Mouse (Mus musculus) forebrain, embryonic 12.5 days (tissue): ENCODE measurements at regions not wholly inside any gene's neighbourhood (a gene's known extent, or its start where the extent isn't known, plus 50 kb on each side); places are given as distances from the start of the nearest gene placed in this dataset.

Experiments used
- ATAC-seq: fragments of 200-750 bp; cut with Nextera tagmentation; 2 replicates; pipeline ENCODE4 v1.8.0; 2017; ENCODE audit warnings: moderate TSS enrichment; ENCODE audit not compliant: low FRiP score
- H3K27ac ChIP-seq: fragments of 300-500 bp; sonication (generic); 2 replicates; pipeline ENCODE4 v1.5.1; 2016; ENCODE audit warnings: mild to moderate bottlenecking
- H3K27me3 ChIP-seq: fragments of 300-500 bp; sonication (generic); 2 replicates; pipeline ENCODE4 v1.6.1; 2016; ENCODE audit warnings: mild to moderate bottlenecking
- H3K36me3 ChIP-seq: fragments of 300-500 bp; sonication (generic); replicated peaks from 2 replicates; pipeline ENCODE4 v1.6.1; 2016; ENCODE audit warnings: mild to moderate bottlenecking
- H3K4me1 ChIP-seq: fragments of 300-500 bp; sonication (generic); 2 replicates; pipeline ENCODE4 v1.6.1; 2016
- H3K4me2 ChIP-seq: fragments of 300-500 bp; sonication (generic); 2 replicates; pipeline ENCODE4 v1.6.1; 2016; ENCODE audit warnings: mild to moderate bottlenecking, moderate library complexity
- H3K4me3 ChIP-seq: fragments of 300-500 bp; sonication (generic); replicated peaks from 2 replicates; pipeline ENCODE4 v1.5.1; 2016; ENCODE audit warnings: mild to moderate bottlenecking
- H3K9ac ChIP-seq: fragments of 300-500 bp; sonication (generic); 2 replicates; pipeline ENCODE4 v1.6.1; 2016; ENCODE audit warnings: mild to moderate bottlenecking
- H3K9me3 ChIP-seq: fragments of 300-500 bp; sonication (generic); 2 replicates; pipeline ENCODE4 v1.6.1; 2016
- WGBS: fragments of 180-500 bp; shearing (Covaris S2); methylation state at CpG from one replicate; pipeline ENCODE4 v1.1.7; 2016; 5-methylcytosine and 5-hydroxymethylcytosine counted together

DNA sequence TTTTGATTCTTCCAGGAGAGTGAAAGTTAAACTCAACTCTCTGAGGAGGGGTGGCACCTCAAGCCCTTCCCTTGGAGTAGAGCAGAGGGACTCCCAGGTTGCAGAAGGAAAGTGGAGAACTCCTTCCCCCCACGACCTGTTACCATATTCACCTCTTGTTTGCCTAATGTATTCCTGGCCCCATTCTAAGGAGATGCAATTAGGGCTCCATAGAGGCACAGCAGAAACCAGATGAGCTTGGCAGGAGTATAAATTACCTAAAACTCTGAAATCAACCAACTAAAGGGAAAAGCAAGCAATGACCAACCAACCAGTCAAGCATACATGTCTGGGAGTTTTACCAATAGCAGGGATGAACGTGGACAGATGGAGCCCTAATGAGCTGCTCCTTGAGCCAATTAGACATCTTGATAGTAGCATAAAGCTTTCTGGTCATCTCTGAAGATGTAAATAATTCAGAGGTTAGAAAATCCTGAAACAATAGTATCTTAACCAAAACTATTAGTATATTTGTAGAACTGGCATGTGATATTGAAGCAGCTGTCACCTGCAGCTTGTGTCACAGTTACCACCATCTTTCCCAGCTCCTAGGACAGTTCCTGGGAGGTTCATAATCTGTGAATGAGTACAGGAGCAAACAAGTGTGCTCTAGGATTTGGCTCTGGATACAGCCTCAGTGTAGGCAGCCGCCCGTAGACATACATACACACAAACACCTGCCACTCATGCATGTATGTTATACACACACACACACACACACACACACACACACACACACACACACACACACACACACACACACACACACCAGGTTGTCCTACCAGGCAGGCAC is 145.7 kb upstream of the 4930535I16Rik start:
- no peaks in the 10 kb centered on the region for H3K4me1 ChIP-seq
- no peaks in the 10 kb centered on the region for H3K36me3 ChIP-seq
- WGBS, result 73% methylated on average over 4 of the region's 4 CpGs
- no peak overlapping the region for H3K4me2 ChIP-seq
- H3K9me3 ChIP-seq, result no peaks in the 10 kb centered on the region
- no peaks in the 10 kb centered on the region for H3K27me3 ChIP-seq
- H3K27ac ChIP-seq, result no peak overlapping the region
- no peak for ATAC-seq
- no peak overlapping the region for H3K9ac ChIP-seq
- no peak overlapping the region for H3K4me3 ChIP-seq

DNA sequence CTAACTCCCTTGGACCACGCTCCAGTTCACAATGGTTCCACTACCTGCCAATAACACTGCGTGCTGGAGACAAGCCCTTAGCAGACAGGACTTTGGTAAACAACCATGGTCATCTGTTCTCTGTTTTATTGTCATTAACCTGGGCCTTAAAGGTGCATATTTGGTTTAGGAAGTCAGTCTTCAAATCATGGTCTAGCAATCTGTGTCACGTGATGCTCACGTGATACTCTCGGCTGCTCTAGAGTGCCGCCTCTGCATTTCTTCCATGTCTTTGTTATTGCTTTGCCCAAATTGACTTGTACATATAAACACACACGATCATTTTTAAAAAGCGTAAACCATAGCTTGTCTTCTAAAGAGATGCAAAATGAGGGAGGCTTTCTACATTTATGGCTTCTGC is 139.8 kb upstream of the 4930535I16Rik start:
- WGBS, result 95% methylated on average over 8 of the region's 8 CpGs
- no peak for ATAC-seq
- H3K36me3 ChIP-seq, result no peaks in the 10 kb centered on the region

GRCm38 (mm10) chr4:124054240-124054760 is 136.5 kb upstream of the 4930535I16Rik start:
- Histone ChIP-seq H3K4me1 (0 out of 2 replicates have a peak, but pooled peaks cover under 1% of the 10 kb centered on the region), H3K4me2 (no peak overlapping the region), H3K4me3 (no peak overlapping the region), H3K9ac (no peak overlapping the region), H3K9me3 (no peaks in the 10 kb centered on the region), H3K36me3 (no peaks in the 10 kb centered on the region), H3K27ac (no peak overlapping the region), H3K27me3 (no peaks in the 10 kb centered on the region)
- 93% methylated on average over 1 of the region's 1 CpGs for WGBS
- no peak for ATAC-seq

More for the DNA sequence above, 139.8 kb upstream of the 4930535I16Rik start:
- H3K9ac ChIP-seq, result no peak overlapping the region
- H3K4me1 ChIP-seq, result no peaks in the 10 kb centered on the region
- no peak overlapping the region for H3K4me3 ChIP-seq
- no peak overlapping the region for H3K27ac ChIP-seq
- H3K4me2 ChIP-seq, result no peak overlapping the region
- no peaks in the 10 kb centered on the region for H3K9me3 ChIP-seq
- no peaks in the 10 kb centered on the region for H3K27me3 ChIP-seq

- H3K27ac ChIP-seq, result no peak overlapping the region
- H3K4me3 ChIP-seq, result no peak overlapping the region
- ATAC-seq, result no peak
- H3K4me2 ChIP-seq, result no peak overlapping the region
- H3K9me3 ChIP-seq, result no peaks in the 10 kb centered on the region
- 89% methylated on average over 2 of the region's 2 CpGs for WGBS
- H3K9ac ChIP-seq, result no peak overlapping the region
- H3K4me1 ChIP-seq, result peaks cover 7% of the 10 kb centered on the region
- no peaks in the 10 kb centered on the region for H3K27me3 ChIP-seq
- no peaks in the 10 kb centered on the region for H3K36me3 ChIP-seq
Measured at GRCm38 (mm10) chr4:124053340-124054038, 135.7 kb upstream of the 4930535I16Rik start.

DNA sequence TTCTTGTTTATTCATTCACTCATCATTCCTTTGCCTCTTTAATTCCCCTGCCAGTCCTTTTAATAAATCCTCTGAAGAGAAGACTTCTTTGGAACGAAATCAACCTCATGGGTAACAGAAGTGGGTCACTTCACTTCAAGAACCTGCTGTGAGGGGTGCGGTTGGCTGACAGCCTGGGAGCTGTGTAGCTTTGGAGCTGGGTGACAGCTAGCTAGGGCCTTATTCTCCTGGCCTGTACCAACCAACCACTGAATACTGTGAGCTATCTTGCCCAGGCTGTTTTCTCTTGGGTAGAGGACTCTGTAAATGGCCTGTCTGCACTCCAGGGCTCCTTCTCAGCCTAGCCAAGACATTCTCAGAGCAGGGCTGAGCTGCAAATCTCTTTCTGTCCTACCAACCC is 134.6 kb upstream of the 4930535I16Rik start:
- Histone ChIP-seq H3K4me3 (no peak overlapping the region), H3K4me1 (peaks cover 17% of the 10 kb centered on the region), H3K4me2 (no peak overlapping the region), H3K36me3 (no peaks in the 10 kb centered on the region), H3K27me3 (no peaks in the 10 kb centered on the region), H3K27ac (no peak overlapping the region), H3K9me3 (no peaks in the 10 kb centered on the region), H3K9ac (no peak overlapping the region)
- no peak for ATAC-seq
- 77% methylated on average over 2 of the region's 2 CpGs for WGBS

GRCm38 (mm10) chr4:124048348-124048831 is 130.6 kb upstream of the 4930535I16Rik start:
- peak overlapping the region; percentile 68 for H3K27ac ChIP-seq
- H3K4me1 ChIP-seq, result peaks cover 17% of the 10 kb centered on the region
- no peak overlapping the region for H3K9ac ChIP-seq
- no peaks in the 10 kb centered on the region for H3K27me3 ChIP-seq
- WGBS, result 11% methylated on average over 12 of the region's 12 CpGs
- H3K4me2 ChIP-seq, result no peak overlapping the region
- H3K36me3 ChIP-seq, result no peaks in the 10 kb centered on the region
- ATAC-seq, result peak; percentile 91
- H3K9me3 ChIP-seq, result no peaks in the 10 kb centered on the region
- H3K4me3 ChIP-seq, result no peak overlapping the region

GRCm38 (mm10) chr4:124047898-124048297 is 130.1 kb upstream of the 4930535I16Rik start:
- Histone ChIP-seq H3K4me1 (peaks cover 17% of the 10 kb centered on the region), H3K9me3 (no peaks in the 10 kb centered on the region), H3K9ac (no peak overlapping the region), H3K4me2 (no peak overlapping the region), H3K4me3 (no peak overlapping the region), H3K27me3 (no peaks in the 10 kb centered on the region), H3K36me3 (no peaks in the 10 kb centered on the region), H3K27ac (peak overlapping the region; percentile 68)
- peak; percentile 31; the same call in 1 of the 2 replicates for ATAC-seq
- 62% methylated on average over 3 of the region's 3 CpGs for WGBS

DNA sequence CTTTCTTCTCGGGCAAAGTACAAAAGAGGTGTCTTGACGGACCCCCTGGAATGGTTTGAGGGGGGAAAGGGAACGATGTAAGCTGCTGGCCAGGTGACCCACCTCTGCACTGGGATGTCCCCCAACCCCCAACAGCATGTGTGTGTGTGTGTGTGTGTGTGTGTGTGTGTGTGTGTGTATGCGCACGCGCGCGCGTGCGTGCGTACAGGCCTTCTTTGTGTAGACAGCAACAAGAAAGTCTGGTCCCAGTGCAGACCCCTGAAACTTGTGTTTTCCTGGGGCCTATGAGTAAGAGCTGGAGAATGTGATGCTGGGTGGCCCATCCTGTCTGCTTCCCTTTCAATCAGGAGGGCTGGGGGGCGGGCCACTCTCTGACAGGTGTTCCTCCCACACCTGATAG is 118.7 kb upstream of the 4930535I16Rik start:
- H3K9ac ChIP-seq, result no peak overlapping the region
- peak overlapping the region; percentile 95 for H3K27ac ChIP-seq
- peak overlapping the region; percentile 11; the same call in 1 of the 2 replicates for H3K4me2 ChIP-seq
- no peaks in the 10 kb centered on the region for H3K9me3 ChIP-seq
- H3K27me3 ChIP-seq, result peaks cover 30% of the 10 kb centered on the region
- peaks cover 57% of the 10 kb centered on the region for H3K4me1 ChIP-seq
- H3K36me3 ChIP-seq, result no peaks in the 10 kb centered on the region
- WGBS, result 29% methylated on average over 12 of the region's 12 CpGs
- H3K4me3 ChIP-seq, result no peak overlapping the region
- ATAC-seq, result peak; percentile 17

GRCm38 (mm10) chr4:124035657-124036061 is 117.8 kb upstream of the 4930535I16Rik start:
- under 1% methylated on average over 10 of the region's 10 CpGs for WGBS
- H3K4me1 ChIP-seq, result peaks cover 57% of the 10 kb centered on the region
- no peaks in the 10 kb centered on the region for H3K9me3 ChIP-seq
- H3K4me2 ChIP-seq, result peak overlapping the region; percentile 46
- H3K27me3 ChIP-seq, result peaks cover 36% of the 10 kb centered on the region
- H3K4me3 ChIP-seq, result 0 out of 2 replicates have a peak overlapping the region, but pooled peaks have one; percentile 0
- ATAC-seq, result peak; percentile 66
- 0 out of 2 replicates have a peak overlapping the region, but pooled peaks have one; percentile 26 for H3K9ac ChIP-seq
- peak overlapping the region; percentile 95 for H3K27ac ChIP-seq
- no peaks in the 10 kb centered on the region for H3K36me3 ChIP-seq

DNA sequence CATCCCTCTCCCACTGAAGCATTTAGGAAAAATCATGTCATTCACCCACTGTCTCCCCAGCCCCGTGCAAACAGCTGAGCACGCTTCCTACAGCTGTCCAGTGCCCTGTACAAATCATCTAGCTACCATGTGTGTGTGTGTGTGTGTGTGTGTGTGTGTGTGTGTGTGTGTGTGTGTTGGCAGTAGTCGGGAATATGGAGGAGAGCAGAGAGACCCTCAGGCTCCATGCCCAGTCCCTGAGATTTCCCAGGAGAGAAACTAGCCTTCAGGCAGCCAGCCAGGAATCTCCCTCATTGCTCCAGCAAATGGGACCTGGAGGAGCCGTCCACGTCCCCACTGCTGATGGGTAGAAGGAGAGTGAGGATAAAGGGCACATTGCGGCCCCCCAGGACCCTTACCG is 117.4 kb upstream of the 4930535I16Rik start:
- H3K9ac ChIP-seq, result 0 out of 2 replicates have a peak overlapping the region, but pooled peaks have one; percentile 26
- 6% methylated on average over 7 of the region's 7 CpGs for whole genome bisulfite sequencing

GRCm38 (mm10) chr4:124028061-124028460 is 110.2 kb upstream of the 4930535I16Rik start:
- Histone ChIP-seq H3K27ac (no peak overlapping the region), H3K4me3 (no peak overlapping the region), H3K9ac (no peak overlapping the region), H3K27me3 (peaks cover 22% of the 10 kb centered on the region), H3K36me3 (no peaks in the 10 kb centered on the region), H3K4me2 (no peak overlapping the region), H3K4me1 (no peaks in the 10 kb centered on the region), H3K9me3 (no peaks in the 10 kb centered on the region)
- no peak for ATAC-seq
- WGBS, result 90% methylated on average over 12 of the region's 12 CpGs

More for the DNA sequence above, 117.4 kb upstream of the 4930535I16Rik start:
- Histone ChIP-seq H3K9me3 (no peaks in the 10 kb centered on the region), H3K27ac (peak overlapping the region; percentile 95), H3K36me3 (no peaks in the 10 kb centered on the region), H3K4me1 (peaks cover 57% of the 10 kb centered on the region), H3K4me3 (0 out of 2 replicates have a peak overlapping the region, but pooled peaks have one; percentile 0), H3K27me3 (peaks cover 36% of the 10 kb centered on the region), H3K4me2 (peak overlapping the region; percentile 46)
- peak; percentile 79 for ATAC-seq

DNA sequence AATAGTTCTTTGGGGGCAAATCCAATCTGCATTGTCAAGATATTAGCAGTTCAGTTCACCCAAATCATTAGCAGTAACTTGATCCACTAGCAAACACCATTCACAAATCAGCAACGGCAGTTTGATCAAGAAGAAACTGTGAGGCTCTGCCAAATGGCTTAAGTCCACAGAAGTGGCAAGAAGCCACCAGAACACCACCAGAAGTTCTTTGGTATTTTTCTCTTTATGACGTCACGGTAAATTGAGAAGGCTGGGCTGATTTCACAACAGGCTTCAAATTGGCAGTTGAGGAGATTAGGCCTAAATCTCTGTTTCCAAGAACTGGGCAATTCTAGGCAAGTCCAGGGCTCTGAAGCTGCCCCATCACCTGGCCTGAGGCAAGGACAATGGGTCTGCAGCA is 98.6 kb upstream of the 4930535I16Rik start:
- H3K27ac ChIP-seq, result no peak overlapping the region
- no peak overlapping the region for H3K9ac ChIP-seq
- H3K9me3 ChIP-seq, result no peaks in the 10 kb centered on the region
- 72% methylated on average over 3 of the region's 3 CpGs for WGBS
- no peak overlapping the region for H3K4me2 ChIP-seq
- peaks cover 6% of the 10 kb centered on the region; the same call in 1 of the 2 replicates for H3K4me1 ChIP-seq
- no peak overlapping the region for H3K4me3 ChIP-seq
- H3K27me3 ChIP-seq, result no peaks in the 10 kb centered on the region; the same call in 1 of the 2 replicates
- no peaks in the 10 kb centered on the region for H3K36me3 ChIP-seq
- no peak for ATAC-seq
